Mouse (Mus musculus) intestine, postnatal 0 days (tissue): Measurements from ENCODE around the gene Krt78. TPM values are rescaled to one million over a fixed set of nuclear protein-coding genes. Genes with fewer than 3 reads are reported as not detected.
"Not testable (repeated sequence)": the region's sequence is repeated elsewhere in the genome, so short reads cannot be mapped to it uniquely, and the experiment has no call there.

ENCODE experiments used
- ATAC-seq: fragments of 200-750 bp; cut with Nextera tagmentation; 2 replicates; pipeline ENCODE4 v1.8.0; 2017; ENCODE audit warnings: mild to moderate bottlenecking, moderate TSS enrichment, moderate library complexity
- H3K27ac ChIP-seq: fragments of 300-500 bp; sonication (generic); 2 replicates; pipeline ENCODE4 v1.5.1; 2014; ENCODE audit warnings: mild to moderate bottlenecking, low read depth, low read length, moderate library complexity
- H3K27me3 ChIP-seq: fragments of 300-500 bp; sonication (generic); replicated peaks from 2 replicates; pipeline ENCODE4 v1.6.1; 2014; ENCODE audit warnings: low read length, mixed read lengths; ENCODE audit not compliant: control insufficient read depth, insufficient read depth
- H3K36me3 ChIP-seq: fragments of 300-500 bp; sonication (generic); 2 replicates; pipeline ENCODE4 v1.6.1; 2014; ENCODE audit warnings: mild to moderate bottlenecking, moderate library complexity; ENCODE audit not compliant: control insufficient read depth, insufficient read depth
- H3K4me1 ChIP-seq: fragments of 300-500 bp; sonication (generic); replicated peaks from 2 replicates; pipeline ENCODE4 v1.6.1; 2014; ENCODE audit warnings: antibody characterized with exemption, low read length, mixed read lengths; ENCODE audit not compliant: control insufficient read depth, insufficient read depth
- H3K4me2 ChIP-seq: fragments of 300-500 bp; sonication (generic); replicated peaks from 2 replicates; pipeline ENCODE4 v1.6.1; 2014; ENCODE audit warnings: low read depth, mild to moderate bottlenecking, moderate library complexity
- H3K4me3 ChIP-seq: fragments of 300-500 bp; sonication (generic); 2 replicates; pipeline ENCODE4 v1.5.1; 2014; ENCODE audit warnings: low read depth, low read length
- H3K9ac ChIP-seq: fragments of 300-500 bp; sonication (generic); 2 replicates; pipeline ENCODE4 v1.6.1; 2014; ENCODE audit warnings: mild to moderate bottlenecking, low read depth, low read length
- H3K9me3 ChIP-seq: fragments of 300-500 bp; sonication (generic); 2 replicates; pipeline ENCODE4 v1.6.1; 2016; ENCODE audit warnings: mixed run types; ENCODE audit not compliant: control insufficient read depth
- CTCF ChIP-seq: sonication (generic); IDR thresholded peaks from 2 replicates; pipeline ENCODE4 v1.5.1; 2016; ENCODE audit warnings: low read depth, mild to moderate bottlenecking, control low read depth, antibody characterized with exemption, moderate library complexity
- WGBS: fragments of 180-500 bp; shearing (Covaris S2); extraction: QIAGEN DNeasy Blood & Tissue Kit; methylation state at CpG from one replicate; pipeline ENCODE4 v1.1.7; 2014; 5-methylcytosine and 5-hydroxymethylcytosine counted together
- polyA plus RNA-seq: library from polyadenylated mRNA; unstranded; fragments of >200 nt; fragmentation: Nextera tagmentation; extraction: Ambion mirVana; gene quantifications from 2 replicates; pipeline ENCODE4 v1.2.1, GENCODE M21; 2015

The Krt78 gene
- polyA plus RNA-seq: 0.03 and 0.07 TPM in 2 replicates

DNA sequence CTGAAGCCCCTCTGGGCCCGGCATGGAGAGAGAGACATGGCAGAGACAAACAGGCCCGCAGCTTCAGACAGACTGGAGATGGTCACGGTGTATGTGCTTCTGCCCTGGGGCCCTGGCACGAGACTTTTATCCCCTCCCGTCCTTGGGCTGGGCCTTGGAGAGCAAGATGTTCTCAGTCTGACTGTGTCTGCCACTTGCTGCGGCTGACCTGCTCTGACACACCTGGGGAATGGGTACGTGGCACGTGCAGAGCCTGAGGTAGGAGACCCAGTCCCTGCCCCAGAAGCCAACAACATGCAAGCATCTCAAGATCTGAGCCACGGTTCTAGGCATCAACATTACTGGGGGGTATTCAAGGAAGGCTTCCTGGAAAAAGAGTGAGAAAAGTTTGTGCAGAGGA is at the start of gene Krt78:
Krt78 (minus strand) TSS at position 101 of the 400 bp plus-strand sequence.
- Histone ChIP-seq H3K27ac (no peak within 1 kb of the TSS), H3K27me3 (no peaks in the 10 kb centered on the region), H3K4me3 (no peak within 1 kb of the TSS), H3K9ac (no peak within 1 kb of the TSS), H3K4me2 (no peak within 1 kb of the TSS), H3K36me3 (no peaks in the 10 kb centered on the region), H3K4me1 (no peaks in the 10 kb centered on the region), H3K9me3 (no peaks in the 10 kb centered on the region)
- 83% methylated on average over 9 of the region's 9 CpGs for WGBS
- TF ChIP-seq CTCF: no peak
- ATAC-seq: no peak

DNA sequence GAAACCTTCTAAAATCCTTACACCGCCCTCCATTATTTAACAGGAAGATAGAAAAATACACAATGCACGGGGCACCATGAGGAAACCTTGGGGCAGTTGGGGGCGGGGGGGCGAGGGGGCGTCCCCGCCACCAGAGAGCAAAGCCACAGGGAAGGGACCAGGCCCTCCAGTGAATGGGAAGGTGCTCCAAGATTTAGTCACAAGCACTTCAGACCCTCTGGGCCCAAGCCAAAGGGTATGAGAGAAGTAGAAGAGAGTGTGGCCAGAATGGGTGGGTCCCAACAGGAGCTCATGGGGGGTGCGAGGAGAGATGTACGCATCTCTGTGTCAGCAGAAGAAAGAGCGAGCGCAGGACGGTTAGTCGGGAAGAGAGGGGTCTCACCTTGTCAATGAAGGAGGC is 49.4 kb upstream of the Krt78 start:
- Histone ChIP-seq H3K9ac (peak overlapping the region; percentile 60), H3K4me3 (peak overlapping the region; percentile 67), H3K9me3 (no peaks in the 10 kb centered on the region), H3K4me1 (peaks cover 11% of the 10 kb centered on the region), H3K27me3 (no peaks in the 10 kb centered on the region), H3K27ac (peak overlapping the region; percentile 83), H3K4me2 (peak overlapping the region; percentile 74), H3K36me3 (peaks cover 16% of the 10 kb centered on the region; the same call in 1 of the 2 replicates)
- no peak for ATAC-seq
- TF ChIP-seq CTCF: no peak
- WGBS: 16% methylated on average over 12 of the region's 12 CpGs

DNA sequence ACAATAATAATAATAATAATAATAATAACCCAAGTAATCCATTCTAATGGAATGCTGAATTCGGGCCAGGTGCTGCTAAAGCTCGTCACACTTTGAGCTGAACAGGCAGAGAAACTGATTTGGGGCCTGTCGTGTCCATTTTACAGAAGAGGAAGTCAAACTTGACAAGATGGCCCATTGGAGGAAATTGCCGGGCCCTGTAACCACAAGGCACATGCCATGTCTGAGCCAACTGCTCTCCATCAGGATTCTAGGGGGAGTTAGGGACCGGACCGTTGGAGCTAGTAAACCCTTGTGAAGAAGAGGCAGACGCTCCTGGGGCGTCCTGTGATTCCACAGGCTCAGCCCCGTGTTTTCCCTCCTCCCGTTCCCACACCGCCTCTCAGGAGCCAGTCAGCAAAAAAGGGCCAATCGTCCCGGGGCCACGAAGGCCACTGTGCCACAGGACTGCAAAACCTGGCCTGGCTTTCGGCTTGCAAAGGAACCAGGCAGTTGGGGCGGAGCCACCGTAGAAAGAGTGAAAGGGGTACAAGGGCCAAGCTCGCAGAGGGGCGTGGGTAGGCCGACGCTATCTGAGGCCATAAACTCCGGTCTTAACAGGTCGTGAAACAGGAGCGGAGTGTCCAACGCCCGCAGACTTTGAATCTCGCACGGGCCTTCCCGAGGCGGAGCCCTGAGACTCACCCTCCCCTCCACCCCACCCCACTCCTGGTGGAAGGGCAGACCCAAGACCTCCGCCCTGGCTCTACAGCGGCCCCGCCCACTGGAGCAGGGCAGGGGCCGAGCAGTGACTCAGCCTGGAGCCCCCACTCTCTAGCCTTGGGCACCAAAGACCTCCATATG is 48.8 kb upstream of the Krt78 start:
- WGBS: 7% methylated on average over 34 of the region's 34 CpGs

DNA sequence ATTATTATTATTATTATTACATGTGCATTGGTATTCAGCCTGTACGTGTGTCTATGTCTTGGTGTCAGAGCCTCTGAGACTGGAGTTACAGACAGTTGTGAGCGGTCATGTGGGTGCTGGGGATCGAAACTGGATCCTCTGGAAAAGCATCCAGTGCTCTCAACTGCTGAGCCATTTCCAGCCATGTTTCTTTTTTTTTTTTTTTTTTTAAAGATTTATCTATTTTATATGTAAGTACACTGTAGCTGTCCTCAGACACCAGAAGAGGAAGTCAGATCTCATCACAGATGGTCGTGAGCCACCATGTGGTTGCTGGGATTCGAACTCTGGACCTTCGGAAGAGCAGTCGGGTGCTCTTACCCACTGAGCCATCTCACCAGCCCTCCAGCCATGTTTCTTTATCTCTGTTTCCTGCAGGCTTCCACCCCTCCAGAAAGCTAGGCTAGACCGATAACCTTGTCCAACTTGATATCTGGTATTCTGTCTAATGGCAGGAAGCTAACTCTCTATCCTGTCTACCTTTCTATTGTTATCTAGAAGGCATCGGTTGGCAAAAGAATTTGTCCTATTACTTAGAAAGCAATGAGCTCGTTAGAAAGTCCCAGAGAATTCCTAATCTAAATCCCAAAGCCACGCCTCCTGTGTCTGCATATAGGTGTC is 45.7 kb upstream of the Krt78 start:
- Histone ChIP-seq H3K27me3 (no peaks in the 10 kb centered on the region), H3K27ac (no peak overlapping the region), H3K4me2 (no peak overlapping the region), H3K9me3 (no peaks in the 10 kb centered on the region), H3K4me3 (no peak overlapping the region), H3K9ac (no peak overlapping the region), H3K4me1 (no peaks in the 10 kb centered on the region), H3K36me3 (peaks cover 27% of the 10 kb centered on the region; the same call in 1 of the 2 replicates)
- no peak for ATAC-seq
- 78% methylated on average over 11 of the region's 11 CpGs for WGBS
- no peak for TF ChIP-seq CTCF

More for the DNA sequence above, 48.8 kb upstream of the Krt78 start:
- peaks cover 11% of the 10 kb centered on the region for H3K4me1 ChIP-seq
- H3K27me3 ChIP-seq: no peaks in the 10 kb centered on the region
- ATAC-seq: peak; percentile 85
- H3K4me2 ChIP-seq: peak overlapping the region; percentile 74
- peak overlapping the region; percentile 60 for H3K9ac ChIP-seq
- peak overlapping the region; percentile 67 for H3K4me3 ChIP-seq
- peaks cover 23% of the 10 kb centered on the region; the same call in 1 of the 2 replicates for H3K36me3 ChIP-seq
- H3K27ac ChIP-seq: peak overlapping the region; percentile 83
- TF ChIP-seq CTCF: no peak
- H3K9me3 ChIP-seq: no peaks in the 10 kb centered on the region

DNA sequence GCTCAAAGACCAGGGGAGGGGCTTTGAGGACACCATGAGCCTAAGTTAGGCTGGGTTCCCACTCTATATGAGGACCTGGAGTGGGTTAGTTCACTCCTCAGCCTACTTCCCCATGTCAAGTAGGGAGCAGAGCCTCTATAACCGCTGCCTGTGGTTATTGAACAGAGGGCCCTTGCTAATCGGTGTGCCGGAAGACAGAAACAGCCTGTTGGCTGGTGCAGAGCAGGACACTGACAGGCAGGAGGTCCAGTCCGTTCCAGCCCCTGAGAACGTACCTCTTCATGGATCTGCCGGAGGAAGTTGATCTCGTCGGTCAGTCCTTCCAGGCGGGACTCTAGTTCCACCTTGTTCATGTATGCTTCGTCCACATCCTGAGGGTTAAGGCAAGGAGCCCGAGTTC is 45.1 kb upstream of the Krt78 start:
- WGBS: 91% methylated on average over 11 of the region's 11 CpGs
- Histone ChIP-seq H3K4me2 (no peak overlapping the region), H3K9ac (no peak overlapping the region), H3K4me3 (no peak overlapping the region), H3K27me3 (no peaks in the 10 kb centered on the region), H3K36me3 (peaks cover 27% of the 10 kb centered on the region; the same call in 1 of the 2 replicates), H3K4me1 (0 out of 2 replicates have a peak, but pooled peaks cover under 1% of the 10 kb centered on the region), H3K9me3 (no peaks in the 10 kb centered on the region), H3K27ac (no peak overlapping the region)
- no peak for ATAC-seq
- TF ChIP-seq CTCF: no peak

DNA sequence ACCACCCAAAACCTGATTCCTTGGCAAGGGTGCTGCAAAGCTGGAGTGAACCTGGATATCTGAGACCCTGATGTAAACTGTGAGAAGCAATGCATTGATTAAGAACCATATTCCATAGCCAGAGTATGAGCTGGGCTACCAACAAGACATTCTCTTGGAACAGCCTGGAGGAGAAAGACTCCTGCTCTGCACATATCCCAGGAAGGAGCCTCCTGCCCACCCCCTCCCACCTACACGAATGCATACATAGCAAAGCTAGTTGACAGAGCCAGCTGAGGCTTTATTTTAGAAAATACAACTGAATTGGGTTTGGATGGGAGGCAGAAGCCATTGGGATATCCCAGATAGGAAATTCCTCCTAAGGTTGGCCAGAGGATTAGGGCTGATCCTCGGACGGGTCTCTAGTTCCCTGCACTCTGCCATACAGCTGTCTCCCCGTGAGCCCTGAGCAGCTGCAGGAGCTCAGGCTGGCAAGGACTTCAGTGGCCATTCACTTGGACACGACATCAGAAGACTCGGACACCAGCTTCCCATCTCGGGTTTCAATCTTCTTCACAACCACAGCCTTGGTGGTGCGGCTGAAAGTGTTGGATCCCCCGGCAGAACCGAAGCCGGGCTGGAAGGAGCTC is 42.5 kb upstream of the Krt78 start:
- not testable (repeated sequence) for H3K27me3 ChIP-seq, H3K4me2 ChIP-seq, H3K4me3 ChIP-seq, ATAC-seq, H3K4me1 ChIP-seq, H3K9me3 ChIP-seq, H3K9ac ChIP-seq
- WGBS: 77% methylated on average over 11 of the region's 11 CpGs
- H3K27ac ChIP-seq: 0 out of 2 replicates have a peak overlapping the region, but pooled peaks have one; percentile 60
- peaks cover 27% of the 10 kb centered on the region; the same call in 1 of the 2 replicates for H3K36me3 ChIP-seq
